Mouse (Mus musculus) lung, embryonic 15.5 days (tissue): ENCODE measurements at regions not wholly inside any gene's neighbourhood (a gene's known extent, or its start where the extent isn't known, plus 50 kb on each side); places are given as distances from the start of the nearest gene placed in this dataset.
A peak's percentile ranks its signal among the peaks of the same experiment; 100 is the strongest.

Experiments used
- ATAC-seq: fragments of 200-750 bp; cut with Nextera tagmentation; 2 replicates; pipeline ENCODE4 v1.8.0; 2017; ENCODE audit warnings: moderate number of reproducible peaks, borderline replicate concordance; ENCODE audit not compliant: low FRiP score, low TSS enrichment; ENCODE audit errors: extremely low read depth
- H3K27ac ChIP-seq: fragments of 300-500 bp; sonication (generic); 2 replicates; pipeline ENCODE4 v1.5.1; 2015; ENCODE audit warnings: moderate library complexity, mild to moderate bottlenecking, inconsistent platforms
- H3K27me3 ChIP-seq: fragments of 300-500 bp; sonication (generic); 2 replicates; pipeline ENCODE4 v1.6.1; 2015; ENCODE audit warnings: inconsistent platforms
- H3K36me3 ChIP-seq: fragments of 300-500 bp; sonication (generic); 2 replicates; pipeline ENCODE4 v1.6.1; 2015; ENCODE audit warnings: inconsistent platforms
- H3K4me1 ChIP-seq: fragments of 300-500 bp; sonication (generic); 2 replicates; pipeline ENCODE4 v1.6.1; 2015; ENCODE audit warnings: inconsistent platforms
- H3K4me2 ChIP-seq: fragments of 300-500 bp; sonication (generic); 2 replicates; pipeline ENCODE4 v1.6.1; 2015; ENCODE audit warnings: inconsistent platforms, mild to moderate bottlenecking, moderate library complexity
- H3K4me3 ChIP-seq: fragments of 300-500 bp; sonication (generic); 2 replicates; pipeline ENCODE4 v1.5.1; 2015; ENCODE audit warnings: mild to moderate bottlenecking, inconsistent platforms
- H3K9ac ChIP-seq: fragments of 300-500 bp; sonication (generic); 2 replicates; pipeline ENCODE4 v1.6.1; 2015; ENCODE audit warnings: inconsistent platforms
- H3K9me3 ChIP-seq: fragments of 300-500 bp; sonication (generic); 2 replicates; pipeline ENCODE4 v1.6.1; 2016; ENCODE audit warnings: inconsistent platforms
- WGBS: fragments of 180-500 bp; shearing (Covaris S2); methylation state at CpG from one replicate; pipeline ENCODE4 v1.1.7; 2015; 5-methylcytosine and 5-hydroxymethylcytosine counted together

DNA sequence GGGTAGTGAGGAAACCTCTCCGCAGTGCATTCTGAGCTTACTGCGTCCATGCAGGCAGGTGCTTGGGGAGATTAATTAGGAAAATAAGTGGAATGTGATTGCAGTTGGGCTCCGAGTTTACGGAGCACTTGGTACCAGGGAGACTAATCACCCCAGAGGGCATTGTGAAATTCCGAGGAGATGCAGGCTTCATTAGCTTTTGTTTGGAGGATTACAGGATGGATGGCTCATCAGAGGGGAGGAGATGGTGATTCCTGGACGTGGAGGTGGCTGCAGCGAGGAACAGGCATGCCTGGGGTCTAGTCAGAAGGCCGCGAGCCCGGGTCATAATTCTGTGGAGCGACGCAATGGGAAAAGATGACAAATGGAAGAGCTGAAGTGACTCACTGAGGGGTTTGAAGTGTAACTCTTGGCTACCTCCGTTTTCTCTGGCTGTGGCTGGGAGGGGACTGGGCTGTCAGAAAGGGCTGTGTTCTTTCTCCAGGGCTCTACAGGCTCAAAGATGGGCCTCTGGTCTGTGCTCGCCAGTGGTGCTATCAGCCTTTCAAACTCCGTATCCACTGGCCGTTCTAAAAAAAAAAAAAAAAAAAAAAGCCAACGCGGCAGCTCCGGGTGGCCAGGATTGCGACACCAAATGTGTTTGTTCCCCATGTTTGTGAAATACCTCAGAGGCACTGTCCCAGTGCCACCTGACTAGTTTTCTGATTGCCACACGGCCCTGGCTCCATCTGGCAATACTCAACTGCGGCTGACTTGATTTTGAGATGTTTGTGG is 232.4 kb downstream of the 4933412E24Rik start:
- no peaks in the 10 kb centered on the region for H3K36me3 ChIP-seq
- H3K9me3 ChIP-seq, result no peaks in the 10 kb centered on the region
- no peak overlapping the region for H3K4me3 ChIP-seq
- WGBS, result 9% methylated on average over 22 of the region's 22 CpGs
- 0 out of 2 replicates have a peak overlapping the region, but pooled peaks have one; percentile 18 for H3K27ac ChIP-seq
- H3K4me1 ChIP-seq, result peaks cover 21% of the 10 kb centered on the region
- peak; percentile 52; the same call in 1 of the 2 replicates for ATAC-seq
- H3K9ac ChIP-seq, result no peak overlapping the region
- peak overlapping the region; percentile 20 for H3K4me2 ChIP-seq
- no peaks in the 10 kb centered on the region for H3K27me3 ChIP-seq

DNA sequence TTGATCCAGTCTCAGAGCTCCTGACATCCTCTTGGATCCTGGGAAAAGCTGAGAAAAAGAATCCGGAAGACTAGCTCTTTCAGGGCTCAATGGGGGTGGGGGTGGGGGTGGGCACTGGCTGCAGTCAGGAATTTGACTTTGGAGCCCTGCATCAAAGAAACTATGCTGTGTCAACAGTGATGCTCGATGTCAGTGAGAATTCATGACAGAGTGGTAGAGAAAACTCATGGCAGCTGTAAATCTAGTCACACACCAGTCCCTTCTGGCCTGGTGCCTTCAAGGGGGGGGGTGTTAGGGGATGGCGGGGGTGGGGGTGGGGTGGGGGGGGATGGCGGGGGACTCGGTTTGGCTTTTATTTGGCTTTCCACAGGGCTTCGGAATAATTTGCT is 233.0 kb downstream of the 4933412E24Rik start:
- no peaks in the 10 kb centered on the region for H3K27me3 ChIP-seq
- 4% methylated on average over 6 of the region's 6 CpGs for WGBS
- no peak overlapping the region for H3K4me3 ChIP-seq
- H3K36me3 ChIP-seq, result no peaks in the 10 kb centered on the region
- 0 out of 2 replicates have a peak overlapping the region, but pooled peaks have one; percentile 18 for H3K27ac ChIP-seq
- H3K4me1 ChIP-seq, result peaks cover 21% of the 10 kb centered on the region
- no peaks in the 10 kb centered on the region for H3K9me3 ChIP-seq
- peak; percentile 58; the same call in 1 of the 2 replicates for ATAC-seq
- no peak overlapping the region for H3K9ac ChIP-seq
- peak overlapping the region; percentile 20 for H3K4me2 ChIP-seq

DNA sequence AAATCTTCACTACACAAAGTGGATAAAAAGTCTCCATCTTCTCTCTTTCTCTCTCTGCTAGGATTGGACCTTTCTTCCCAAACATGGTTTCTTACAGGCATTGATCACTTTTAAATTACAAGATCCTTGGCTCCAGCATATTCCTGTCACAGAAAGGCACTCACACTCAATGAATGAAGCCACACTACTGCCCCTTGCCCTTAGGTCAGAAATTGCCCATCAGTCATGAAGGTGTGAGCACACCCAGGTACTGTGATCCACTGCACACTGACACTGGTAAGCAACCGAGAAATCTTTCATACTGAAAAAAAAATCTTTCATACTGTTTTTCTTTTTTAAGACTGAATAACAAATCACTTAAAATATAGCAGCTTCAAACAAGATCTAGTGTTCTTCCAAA is 235.9 kb downstream of the 4933412E24Rik start:
- 61% methylated on average over 1 of the region's 1 CpGs for WGBS
- Histone ChIP-seq H3K4me3 (no peak overlapping the region), H3K4me2 (no peak overlapping the region)

DNA sequence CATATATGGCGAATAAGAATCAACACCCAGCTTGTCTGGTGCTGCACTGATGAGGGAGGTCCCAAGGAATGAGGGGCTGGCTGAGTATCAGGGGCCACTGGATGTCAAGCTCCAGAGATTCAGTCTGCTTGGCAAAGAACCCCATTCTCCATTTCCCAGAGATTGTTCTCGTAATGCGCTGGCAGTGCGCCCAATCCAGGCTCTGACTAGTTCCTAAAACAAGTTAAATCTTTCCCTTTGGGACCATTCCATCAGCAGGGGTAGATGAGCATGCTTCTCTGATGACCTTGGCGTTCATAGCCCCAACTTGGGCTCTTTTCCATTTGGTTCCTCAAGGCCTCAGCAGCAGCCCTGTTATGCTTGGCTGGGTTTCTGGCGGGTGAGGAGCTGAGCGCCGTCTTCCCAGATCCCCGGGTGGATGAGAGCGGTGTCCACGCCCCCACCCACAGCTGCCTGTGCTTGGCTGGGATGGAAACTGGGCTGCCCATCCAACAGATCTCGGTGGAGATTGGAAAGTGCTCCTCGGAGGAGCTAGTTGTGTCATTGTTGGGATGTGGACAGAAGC is 239.0 kb downstream of the 4933412E24Rik start:
- peak; percentile 88 for ATAC-seq

More for the DNA sequence above, 235.9 kb downstream of the 4933412E24Rik start:
- no peak overlapping the region for H3K9ac ChIP-seq
- H3K4me1 ChIP-seq, result peaks cover 21% of the 10 kb centered on the region
- H3K9me3 ChIP-seq, result no peaks in the 10 kb centered on the region
- no peaks in the 10 kb centered on the region for H3K36me3 ChIP-seq
- ATAC-seq, result no peak
- no peaks in the 10 kb centered on the region for H3K27me3 ChIP-seq
- no peak overlapping the region for H3K27ac ChIP-seq

DNA sequence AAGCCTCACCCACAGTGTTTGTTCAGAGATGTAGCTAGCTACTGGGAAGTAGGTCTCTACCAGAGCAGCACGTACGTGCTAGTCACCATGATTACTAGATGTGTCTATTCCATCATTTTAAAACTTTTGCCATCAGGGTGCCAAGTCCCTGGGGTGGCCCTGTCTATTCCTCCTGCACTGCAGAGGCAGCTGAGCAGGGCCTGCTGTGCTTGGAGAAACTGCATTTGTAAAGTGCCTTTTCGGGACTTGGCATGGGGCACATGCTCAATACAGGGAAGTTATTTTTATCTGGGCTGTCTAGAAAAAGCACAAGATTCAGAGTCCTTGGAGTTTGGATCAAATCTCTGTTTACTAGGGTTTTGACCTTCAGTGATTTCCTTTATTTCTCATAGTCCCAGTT is 240.6 kb downstream of the 4933412E24Rik start:
- no peak overlapping the region for H3K4me3 ChIP-seq
- no peaks in the 10 kb centered on the region for H3K4me1 ChIP-seq
- H3K36me3 ChIP-seq, result no peaks in the 10 kb centered on the region
- no peak for ATAC-seq
- H3K4me2 ChIP-seq, result no peak overlapping the region
- WGBS, result 81% methylated on average over 3 of the region's 3 CpGs
- H3K9me3 ChIP-seq, result no peaks in the 10 kb centered on the region; the same call in 1 of the 2 replicates
- no peaks in the 10 kb centered on the region for H3K27me3 ChIP-seq
- H3K9ac ChIP-seq, result no peak overlapping the region
- no peak overlapping the region for H3K27ac ChIP-seq

More for the DNA sequence above, 239.0 kb downstream of the 4933412E24Rik start:
- Histone ChIP-seq H3K4me2 (no peak overlapping the region), H3K4me1 (0 out of 2 replicates have a peak, but pooled peaks cover under 1% of the 10 kb centered on the region), H3K27me3 (no peaks in the 10 kb centered on the region), H3K9me3 (no peaks in the 10 kb centered on the region), H3K4me3 (no peak overlapping the region), H3K27ac (peak overlapping the region; percentile 38), H3K9ac (no peak overlapping the region), H3K36me3 (no peaks in the 10 kb centered on the region)
- WGBS, result 62% methylated on average over 13 of the region's 13 CpGs

DNA sequence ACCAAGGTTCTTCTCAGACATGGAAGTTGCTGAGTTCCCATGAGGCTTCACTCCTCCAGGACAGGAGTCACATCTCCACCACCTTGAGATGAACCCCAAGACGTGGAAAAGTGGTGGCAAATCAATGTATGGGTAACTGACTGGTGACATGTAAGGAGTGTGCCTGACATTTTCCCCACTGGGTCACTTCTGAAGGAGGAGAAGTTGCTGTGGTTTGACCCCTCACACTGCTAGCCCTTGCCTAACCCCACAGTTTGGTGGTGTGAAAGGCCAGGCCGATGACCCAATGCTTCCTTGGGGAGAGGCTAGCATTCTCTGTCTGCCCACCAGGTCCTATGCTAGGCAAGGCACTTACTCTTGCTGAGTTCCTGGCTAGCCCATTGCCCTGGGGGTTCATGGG is 242.4 kb downstream of the 4933412E24Rik start:
- Histone ChIP-seq H3K27me3 (no peaks in the 10 kb centered on the region), H3K4me1 (no peaks in the 10 kb centered on the region), H3K36me3 (no peaks in the 10 kb centered on the region), H3K9ac (no peak overlapping the region), H3K27ac (no peak overlapping the region), H3K4me3 (no peak overlapping the region), H3K4me2 (no peak overlapping the region), H3K9me3 (no peaks in the 10 kb centered on the region; the same call in 1 of the 2 replicates)
- WGBS, result 72% methylated on average over 2 of the region's 2 CpGs
- ATAC-seq, result no peak

DNA sequence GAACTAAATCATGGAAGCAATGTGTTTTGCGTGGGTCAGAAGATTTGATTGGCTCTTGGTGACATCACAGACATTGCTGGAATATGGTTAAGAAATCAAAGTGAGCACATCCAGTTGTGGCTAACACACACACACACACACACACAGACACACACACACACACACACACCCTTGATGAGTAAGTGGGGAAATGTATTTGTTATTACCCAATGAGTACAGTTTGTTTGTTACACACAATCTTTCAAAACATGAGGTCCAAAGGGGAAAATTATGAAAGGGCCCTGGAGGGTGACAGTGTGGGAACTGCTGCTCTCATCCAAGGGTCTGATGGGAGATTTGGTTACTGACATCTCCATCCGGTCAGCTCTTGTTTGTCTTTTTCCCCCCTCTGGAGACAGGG is 243.8 kb downstream of the 4933412E24Rik start:
- Histone ChIP-seq H3K9ac (no peak overlapping the region), H3K9me3 (no peaks in the 10 kb centered on the region; the same call in 1 of the 2 replicates), H3K4me3 (no peak overlapping the region), H3K4me1 (no peaks in the 10 kb centered on the region), H3K36me3 (no peaks in the 10 kb centered on the region), H3K4me2 (no peak overlapping the region), H3K27me3 (no peaks in the 10 kb centered on the region), H3K27ac (no peak overlapping the region)
- 81% methylated on average over 2 of the region's 2 CpGs for WGBS
- ATAC-seq, result no peak

DNA sequence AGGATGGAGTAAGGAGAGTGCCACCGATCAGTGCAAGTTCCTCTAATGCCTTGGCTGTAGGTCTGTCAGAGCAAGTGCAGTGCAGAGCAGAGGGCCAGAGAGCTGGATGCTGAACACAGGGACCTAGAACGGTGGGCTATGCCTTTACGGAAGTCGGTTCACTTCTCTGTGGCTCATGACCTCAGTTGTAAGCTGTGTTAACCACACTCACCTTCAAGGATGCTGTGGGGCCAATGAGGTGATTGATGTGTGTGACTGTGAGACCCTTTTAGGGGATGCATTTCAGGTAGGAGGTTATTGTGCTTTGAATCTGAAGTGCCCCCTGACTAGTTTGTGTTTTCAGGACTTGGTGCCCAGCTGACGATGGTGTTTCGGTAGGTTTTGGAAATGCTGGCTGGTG is 254.4 kb downstream of the 4933412E24Rik start:
- Histone ChIP-seq H3K9ac (no peak overlapping the region), H3K36me3 (no peaks in the 10 kb centered on the region), H3K4me2 (no peak overlapping the region), H3K4me3 (no peak overlapping the region), H3K27ac (no peak overlapping the region), H3K27me3 (no peaks in the 10 kb centered on the region), H3K9me3 (no peaks in the 10 kb centered on the region), H3K4me1 (no peaks in the 10 kb centered on the region; the same call in 1 of the 2 replicates)
- ATAC-seq, result no peak
- 88% methylated on average over 6 of the region's 6 CpGs for WGBS

DNA sequence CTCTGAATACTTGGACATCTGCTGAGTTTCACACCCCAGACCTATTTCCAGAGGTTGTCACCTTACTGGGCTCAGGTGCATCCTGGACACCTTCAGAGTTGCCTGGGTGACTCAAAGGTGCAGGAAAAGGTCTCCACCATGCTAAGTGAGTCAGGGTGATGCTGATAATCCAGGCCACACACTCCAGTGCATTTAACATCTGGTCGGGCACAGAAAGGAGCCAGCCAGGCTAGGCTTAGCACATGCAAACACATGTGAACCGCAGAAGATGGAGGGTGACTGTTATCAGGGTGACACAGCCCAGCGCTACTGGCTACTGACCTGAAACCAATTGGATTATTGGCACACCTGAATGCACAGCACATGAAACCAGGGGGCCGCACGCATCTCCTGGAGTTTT is 255.9 kb downstream of the 4933412E24Rik start:
- peaks cover 3% of the 10 kb centered on the region; the same call in 1 of the 2 replicates for H3K4me1 ChIP-seq
- H3K4me3 ChIP-seq, result no peak overlapping the region
- H3K4me2 ChIP-seq, result no peak overlapping the region
- ATAC-seq, result no peak
- no peak overlapping the region for H3K27ac ChIP-seq
- no peaks in the 10 kb centered on the region for H3K36me3 ChIP-seq
- no peak overlapping the region for H3K9ac ChIP-seq
- no peaks in the 10 kb centered on the region for H3K9me3 ChIP-seq
- H3K27me3 ChIP-seq, result no peaks in the 10 kb centered on the region
- WGBS, result 84% methylated on average over 5 of the region's 5 CpGs

DNA sequence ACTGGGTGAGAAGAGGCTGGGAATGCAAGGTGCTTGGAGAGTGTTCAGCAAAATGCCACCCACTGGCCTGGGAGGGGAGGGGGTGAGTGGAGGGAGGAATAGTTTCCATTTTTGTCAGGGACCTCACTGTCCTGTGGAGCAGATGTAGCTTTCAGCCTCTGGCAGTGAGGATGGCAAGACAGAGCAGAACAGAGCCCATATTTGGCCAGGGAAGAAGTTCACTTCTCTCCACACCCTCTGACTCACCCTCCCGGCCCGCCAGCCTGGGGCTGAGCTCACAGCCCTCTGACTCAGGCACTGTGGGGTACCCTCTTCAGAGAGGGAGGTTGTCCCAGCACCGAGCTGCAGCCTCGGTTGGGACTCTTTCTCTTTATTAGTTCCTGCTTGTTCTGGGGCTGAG is 256.8 kb downstream of the 4933412E24Rik start:
- Histone ChIP-seq H3K27ac (0 out of 2 replicates have a peak overlapping the region, but pooled peaks have one; percentile 44), H3K9ac (no peak overlapping the region), H3K4me3 (no peak overlapping the region), H3K36me3 (no peaks in the 10 kb centered on the region), H3K4me1 (peaks cover 3% of the 10 kb centered on the region; the same call in 1 of the 2 replicates), H3K9me3 (no peaks in the 10 kb centered on the region), H3K27me3 (no peaks in the 10 kb centered on the region), H3K4me2 (no peak overlapping the region)
- 38% methylated on average over 4 of the region's 4 CpGs for WGBS
- peak; percentile 64 for ATAC-seq

DNA sequence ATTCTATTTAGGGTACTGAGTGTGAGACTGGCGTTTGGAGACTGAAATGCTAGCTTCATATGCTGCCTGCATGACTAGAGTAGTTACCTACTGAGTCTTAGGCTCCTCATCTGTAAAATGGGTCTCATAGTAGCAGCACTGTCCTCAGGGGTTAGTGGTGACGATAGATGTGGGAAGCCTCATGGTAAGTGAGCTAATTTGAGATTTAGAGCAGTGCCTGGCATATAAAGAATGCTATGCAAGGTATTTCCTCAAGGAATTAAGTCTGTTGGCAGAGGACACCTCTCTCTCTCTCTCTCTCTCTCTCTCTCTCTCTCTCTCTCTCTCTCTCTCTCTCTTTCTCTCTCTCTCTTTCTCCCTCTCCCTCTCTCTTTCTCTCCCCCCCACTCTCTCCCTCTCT is 257.4 kb downstream of the 4933412E24Rik start:
- H3K27ac ChIP-seq, result no peak overlapping the region
- no peak overlapping the region for H3K4me2 ChIP-seq
- WGBS, result 60% methylated on average over 2 of the region's 2 CpGs

DNA sequence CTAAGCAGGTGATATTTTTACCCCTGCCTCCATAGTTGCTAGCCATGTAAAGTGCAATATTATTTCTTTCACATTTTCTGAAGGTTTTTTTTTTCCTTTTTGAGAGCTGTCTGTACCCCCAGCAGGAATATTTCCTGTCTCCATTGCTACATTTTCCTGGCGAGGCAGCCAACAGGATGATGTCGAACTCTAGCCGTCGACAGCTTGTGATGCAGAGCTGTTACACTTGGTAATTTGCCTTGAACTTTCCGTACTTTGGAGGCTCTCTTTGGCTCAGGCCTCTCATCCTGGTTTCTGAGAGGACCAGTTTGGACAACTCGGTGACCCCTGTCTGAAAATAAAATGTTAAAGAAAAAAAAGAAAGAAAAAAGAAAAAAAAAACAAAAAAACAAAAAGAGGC is 260.3 kb downstream of the 4933412E24Rik start:
- no peak overlapping the region for H3K27ac ChIP-seq
- no peaks in the 10 kb centered on the region for H3K36me3 ChIP-seq
- ATAC-seq, result no peak
- H3K4me2 ChIP-seq, result no peak overlapping the region
- H3K27me3 ChIP-seq, result no peaks in the 10 kb centered on the region
- H3K4me1 ChIP-seq, result peaks cover 3% of the 10 kb centered on the region; the same call in 1 of the 2 replicates
- no peak overlapping the region for H3K9ac ChIP-seq
- H3K9me3 ChIP-seq, result no peaks in the 10 kb centered on the region
- H3K4me3 ChIP-seq, result no peak overlapping the region
- WGBS, result 35% methylated on average over 6 of the region's 6 CpGs

More for the DNA sequence above, 257.4 kb downstream of the 4933412E24Rik start:
- no peak for ATAC-seq
- Histone ChIP-seq H3K9me3 (no peaks in the 10 kb centered on the region), H3K36me3 (no peaks in the 10 kb centered on the region), H3K9ac (no peak overlapping the region), H3K27me3 (no peaks in the 10 kb centered on the region), H3K4me3 (no peak overlapping the region), H3K4me1 (peaks cover 3% of the 10 kb centered on the region; the same call in 1 of the 2 replicates)
